Mouse (Mus musculus) CH12.LX (cell line): ENCODE results near the gene Gm11146.

Source experiments
- EP300 ChIP-seq: IDR thresholded peaks from 2 replicates; pipeline ENCODE4 v1.6.1; 2011; ENCODE audit warnings: low read length, improper control_type of control experiment
- POLR2A ChIP-seq: IDR thresholded peaks from 2 replicates; pipeline ENCODE4 v1.6.1; 2011; ENCODE audit warnings: low read depth, mild to moderate bottlenecking, improper control_type of control experiment, low read length
- ZNF384 ChIP-seq: IDR thresholded peaks from 2 replicates; pipeline ENCODE4 v1.6.1; 2012; ENCODE audit warnings: low read depth, low read length, improper control_type of control experiment, inconsistent platforms

GRCm38 (mm10) chr16:77650596-77650995 lies 48.7 kb upstream of the Gm11146 start:
- TF ChIP-seq ZNF384 (no peak), EP300 (no peak), POLR2A (no peak)
